Comparison of ENCODE assay signal across 11 mouse cellular contexts in the genomic region with DNA sequence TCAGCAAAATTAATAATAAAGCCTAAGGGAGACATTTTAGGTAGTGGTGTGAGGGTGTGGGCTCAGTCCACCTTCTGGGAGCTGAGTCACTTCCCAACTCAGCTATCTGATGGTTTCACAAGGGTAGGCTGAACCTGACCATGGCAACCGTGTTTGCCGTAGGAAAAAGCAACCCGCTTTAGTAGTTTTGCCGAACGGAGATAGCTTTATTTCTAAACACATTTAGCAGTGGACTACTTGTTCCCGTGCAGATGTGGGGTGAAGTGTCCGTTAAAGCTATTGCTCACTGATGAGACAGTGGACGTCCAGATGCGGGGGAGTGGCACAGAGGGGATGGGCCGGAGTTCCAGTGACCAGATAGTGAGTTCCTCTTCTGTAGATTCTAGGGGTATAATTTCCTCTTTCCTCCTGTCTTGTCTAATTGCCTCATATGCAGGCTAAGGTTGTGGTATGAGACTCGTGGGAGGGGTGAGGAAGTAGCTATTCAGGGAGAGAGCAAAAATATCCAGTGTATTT.
DNase-seq lines count a peak whose midpoint lies in the region; ATAC-seq and TF ChIP-seq lines count a peak whose summit lies in the region.
"Had no signal": no experiment of that assay in that cellular context is flagged by ENCODE, and none has a peak within 500 bp of the region (broad histone marks: within the 10 kb centered on the region; RNA-seq: fewer than 3 reads in every experiment).

No protein-coding gene starts in this region.

- 68% methylated on average over 11 of the region's 11 CpGs for WGBS in liver, adult 2 months
- WGBS in spleen, adult 2 months, result 25% methylated on average over 11 of the region's 11 CpGs
- 86% methylated on average over 11 of the region's 11 CpGs for WGBS in midbrain, embryonic 15.5 days

- DNase-seq in lung, adult 18-20 months, result peak; percentile 36 to 42
- no peak for DNase-seq in lung, postnatal 14 days
- peak; percentile 39 for DNase-seq in c-Kit-positive CD71-negative TER-119-negative erythroid progenitor cells, embryonic 14.5 days (ENCODE audit: low read depth)
- peak; percentile 14 for DNase-seq in liver, adult 2 months (ENCODE audit: extremely low read depth, low read depth, low spot score)
- DNase-seq in spleen, adult 2 months (ENCODE audit: low read depth in 1 of 2, low spot score in 2 of 2), result peak in 1 of 2 experiments; percentile 17
- DNase-seq in left cerebral cortex, adult 18-20 months (ENCODE audit: low spot score in 2 of 2), result no peak
- DNase-seq in layer of hippocampus, postnatal 14 days (ENCODE audit: low spot score in 2 of 2), result no peak
- DNase-seq: cerebellum, adult 8-10 months; kidney, adult 18-20 months had no signal

- H3K4me1 ChIP-seq in liver, adult 2 months (ENCODE audit: control insufficient read depth, insufficient read depth, low read length), result no peaks in the 10 kb centered on the region
- H3K4me1 ChIP-seq in spleen, adult 2 months (ENCODE audit: control insufficient read depth, insufficient read depth, insufficient read length), result peaks cover 4% of the 10 kb centered on the region; the same call in 1 of the 2 replicates
- H3K4me1 ChIP-seq in midbrain, embryonic 15.5 days, result no peaks in the 10 kb centered on the region

- H3K4me3 ChIP-seq in liver, adult 2 months (ENCODE audit: insufficient read depth, low read depth, low read length), result no peak overlapping the region
- peak overlapping the region; percentile 25 for H3K4me3 ChIP-seq in spleen, adult 2 months (ENCODE audit: extremely low read depth, insufficient read depth, insufficient read length)
- H3K4me3 ChIP-seq in midbrain, embryonic 15.5 days, result no peak overlapping the region

- no peak overlapping the region for H3K9ac ChIP-seq in liver, adult 2 months (ENCODE audit: low read depth, low read length)
- H3K9ac ChIP-seq in midbrain, embryonic 15.5 days, result no peak overlapping the region

- no peak overlapping the region for H3K27ac ChIP-seq in liver, adult 2 months (replicated peaks; ENCODE audit: insufficient read depth, low read depth, low read length)
- no peak overlapping the region for H3K27ac ChIP-seq in spleen, adult 2 months (ENCODE audit: insufficient read depth, low read length)
- no peak overlapping the region for H3K27ac ChIP-seq in midbrain, embryonic 15.5 days

- no peak for TF ChIP-seq CTCF in liver, adult 2 months (IDR thresholded peaks at IDR 0.05; ENCODE audit: low read depth, low read length)
- no peak for TF ChIP-seq CTCF in spleen, adult 2 months (IDR thresholded peaks at IDR 0.05; ENCODE audit: extremely low read depth, insufficient read depth, insufficient read length, insufficient replicate concordance)

- H3K36me3 ChIP-seq in liver, adult 2 months (ENCODE audit: control insufficient read depth, insufficient read depth, low read length), result no peaks in the 10 kb centered on the region
- H3K36me3 ChIP-seq in spleen, adult 2 months (ENCODE audit: control insufficient read depth, insufficient read depth, low read length), result no peaks in the 10 kb centered on the region
- H3K36me3 ChIP-seq in midbrain, embryonic 15.5 days (replicated peaks), result no peaks in the 10 kb centered on the region

- no peaks in the 10 kb centered on the region for H3K27me3 ChIP-seq in liver, adult 2 months (ENCODE audit: control insufficient read depth, insufficient read depth, low read length)
- H3K27me3 ChIP-seq in spleen, adult 2 months (ENCODE audit: control insufficient read depth, insufficient read depth, low read length), result no peaks in the 10 kb centered on the region
- H3K27me3 ChIP-seq in midbrain, embryonic 15.5 days (replicated peaks), result no peaks in the 10 kb centered on the region

- no peak for TF ChIP-seq POLR2A in liver, adult 2 months (IDR thresholded peaks at IDR 0.05; ENCODE audit: extremely low read depth, insufficient read depth, low read length)
- TF ChIP-seq POLR2A in spleen, adult 2 months (IDR thresholded peaks at IDR 0.05; ENCODE audit: low read depth, low read length), result no peak

- no peak for ATAC-seq in midbrain, embryonic 15.5 days (replicated peaks)
- ATAC-seq: forebrain, embryonic 14.5 days had no signal

- H3K4me2 ChIP-seq in midbrain, embryonic 15.5 days, result no peak overlapping the region

- no peaks in the 10 kb centered on the region for H3K79me2 ChIP-seq in liver, adult 2 months (ENCODE audit: control insufficient read depth, insufficient read depth, low read length)

- no peaks in the 10 kb centered on the region for H3K9me3 ChIP-seq in midbrain, embryonic 15.5 days

Comparison
In these comparisons a context has a peak if more than half of its experiments do, and no peak if none do; other contexts are left out.
1. DNase-seq: peak in lung, adult 18-20 months (2 of 2), c-Kit-positive CD71-negative TER-119-negative erythroid progenitor cells, embryonic 14.5 days (single experiment) and liver, adult 2 months (single experiment); none in lung, postnatal 14 days (single experiment), left cerebral cortex, adult 18-20 months (0 of 2) and layer of hippocampus, postnatal 14 days (0 of 2).